Mouse (Mus musculus): Measurements from ENCODE around the gene Usp21.

DNA sequence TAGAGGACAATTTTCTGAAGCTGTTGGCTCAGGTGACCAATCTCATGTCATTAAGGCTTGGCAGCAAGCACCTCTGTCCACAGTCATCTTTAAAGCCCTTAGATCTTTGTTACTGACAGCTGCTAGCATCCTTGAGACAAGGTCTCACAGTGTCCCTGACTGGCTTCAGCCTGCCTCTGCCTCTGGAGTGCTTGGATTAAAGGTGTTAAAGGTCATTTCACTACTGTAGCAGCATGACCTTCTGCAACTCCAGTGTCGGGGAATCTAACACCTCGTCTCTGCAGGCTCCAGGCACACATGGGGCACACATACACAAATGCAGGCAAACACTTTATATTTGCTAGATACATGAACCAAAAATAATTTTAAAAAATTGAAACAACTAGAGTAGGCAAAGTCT is 37.8 kb upstream of the Usp21 start:
- no peak for TF ChIP-seq CTCF (IDR thresholded peaks at IDR 0.05; ENCODE audit: borderline replicate concordance, control insufficient read depth, extremely low read depth, insufficient read depth, low read length, poor library complexity)
- no peak for TF ChIP-seq POLR2A (IDR thresholded peaks at IDR 0.05; ENCODE audit: control insufficient read depth, extremely low read depth, insufficient read depth, low read length, poor library complexity)

Measured in thymus, adult 2 months (tissue).